Mouse (Mus musculus) left cerebral cortex, postnatal 10 days (tissue): ENCODE results near the gene Olfr1440. TPM values are rescaled to one million over a fixed set of nuclear protein-coding genes. Genes with fewer than 3 reads are reported as not detected.

Source experiments
- DNase-seq, 2 experiments: peaks; one replicate each; pipeline ENCODE4 v3.0.0; 2021 to 2022; ENCODE audit warnings: low spot score in 2 of 2, mixed read lengths in 1 of 2; ENCODE audit errors: extremely low spot score in 1 of 2
- intact Hi-C: fragments of 180-260 bp; cut with DNase I; formaldehyde crosslinking; loops from one replicate; pipeline ENCODE4 v1.15.1; 2025
- total RNA-seq, 2 experiments: library from RNA; stranded (reverse); gene quantifications; 2 replicates each; pipeline ENCODE4 v1.2.3; 2021

The Olfr1440 gene
- not detected for total RNA-seq

- intact Hi-C loops = no loop called here
- no peak for DNase-seq
Observed at GRCm38 (mm10) chr19:12386979-12387378, at the start of gene Olfr1440. TSS of gene Olfr1440 (plus strand) at chr19:12387279.

- no peak for DNase-seq
- intact Hi-C loops = no loop called here
Observed at GRCm38 (mm10) chr19:12373004-12373403, 14.1 kb upstream of the Olfr1440 start.

- DNase-seq = peak; percentile 16 to 27
- intact Hi-C loops = no loop called here
Observed at GRCm38 (mm10) chr19:12374465-12375025, 12.5 kb upstream of the Olfr1440 start.

- no peak for DNase-seq
- intact Hi-C loops = no loop called here
Observed at GRCm38 (mm10) chr19:12413737-12414136, 26.7 kb downstream of the Olfr1440 start.

GRCm38 (mm10) chr19:12417361-12417760 lies 30.3 kb downstream of the Olfr1440 start, which contains the start of gene Olfr1441:
TSS of gene Olfr1441 (plus strand) at chr19:12417433.
- intact Hi-C loops = no loop called here
- DNase-seq = no peak

GRCm38 (mm10) chr19:12418312-12418711 lies 31.2 kb downstream of the Olfr1440 start:
- intact Hi-C loops = no loop called here
- no peak for DNase-seq

GRCm38 (mm10) chr19:12420555-12420954 lies 33.5 kb downstream of the Olfr1440 start:
- no peak for DNase-seq
- intact Hi-C loops = loop anchor here (10.0 kb wide), 1 partner anchor 406 kb away; no protein-coding TSS in a partner anchor

GRCm38 (mm10) chr19:12421680-12422079 lies 34.6 kb downstream of the Olfr1440 start:
- DNase-seq = no peak
- intact Hi-C loops = loop anchor here (10.0 kb wide), 1 partner anchor 407 kb away; no protein-coding TSS in a partner anchor

GRCm38 (mm10) chr19:12427101-12427500 lies 40.0 kb downstream of the Olfr1440 start:
- intact Hi-C loops = loop anchor here (10.0 kb wide), 1 partner anchor 412 kb away; no protein-coding TSS in a partner anchor
- DNase-seq = no peak

- intact Hi-C loops = loop anchor here (10.0 kb wide), 1 partner anchor 413 kb away; no protein-coding TSS in a partner anchor
- DNase-seq = no peak
Observed at GRCm38 (mm10) chr19:12427605-12428004, 40.5 kb downstream of the Olfr1440 start, which contains the start of gene Pfpl. TSS of gene Pfpl (plus strand) at chr19:12427905.

- peak; percentile 30 to 36 for DNase-seq
- intact Hi-C loops = loop anchor here (5.0 kb wide), 1 partner anchor 69 kb away; the partner anchor contains the start of gene Dtx4
Observed at GRCm38 (mm10) chr19:12433033-12433432, 46.0 kb downstream of the Olfr1440 start.

- DNase-seq = no peak
- intact Hi-C loops = no loop called here
Observed at GRCm38 (mm10) chr19:12435011-12435416, 47.9 kb downstream of the Olfr1440 start.

- intact Hi-C loops = no loop called here
- DNase-seq = no peak
Observed at GRCm38 (mm10) chr19:12435750-12436524, 48.9 kb downstream of the Olfr1440 start.

GRCm38 (mm10) chr19:12439581-12439980 lies 52.5 kb downstream of the Olfr1440 start:
- intact Hi-C loops = no loop called here
- no peak for DNase-seq

- intact Hi-C loops = no loop called here
- DNase-seq = no peak
Observed at GRCm38 (mm10) chr19:12440103-12440725, 53.1 kb downstream of the Olfr1440 start.

GRCm38 (mm10) chr19:12442560-12442959 lies 55.5 kb downstream of the Olfr1440 start:
- intact Hi-C loops = no loop called here
- DNase-seq = no peak

GRCm38 (mm10) chr19:12445014-12445413 lies 57.9 kb downstream of the Olfr1440 start:
- intact Hi-C loops = no loop called here
- DNase-seq = no peak
